Mouse (Mus musculus): ENCODE results near the gene Ankrd39. TPM values are rescaled to one million over a fixed set of nuclear protein-coding genes. Genes with fewer than 3 reads are reported as not detected.

The Ankrd39 gene
- total RNA-seq, 1 experiment from 2014 or later, result 12.2 TPM

DNA sequence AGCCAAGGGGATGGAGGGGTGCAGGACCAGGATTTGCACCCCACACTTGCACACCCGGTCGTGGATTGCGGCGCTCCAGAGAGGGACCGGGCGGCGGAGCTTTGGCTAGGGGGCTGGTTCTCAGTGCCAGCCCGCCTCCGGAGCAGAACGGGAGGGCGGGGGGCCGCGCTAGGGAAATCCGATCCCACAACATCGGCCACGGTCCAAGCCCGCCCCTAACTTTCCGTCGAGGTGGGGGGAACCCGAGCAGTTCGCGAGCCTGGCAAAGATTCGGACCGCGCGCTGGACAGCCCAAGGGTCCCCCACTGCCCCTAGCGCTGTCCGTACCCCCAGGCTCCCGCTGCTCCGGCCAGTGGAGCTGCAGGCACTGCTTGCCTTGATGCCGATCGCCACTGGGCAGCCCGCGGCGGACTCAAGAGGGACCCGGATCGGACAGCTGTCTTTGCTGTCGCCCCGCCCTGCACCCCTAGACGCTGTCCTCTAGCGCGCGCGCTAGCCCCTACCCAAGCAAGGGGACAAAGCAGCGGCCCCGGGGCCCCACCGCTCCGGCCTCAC is 10.3 kb upstream of the Ankrd39 start:
- ATAC-seq (ENCODE audit: extremely low read depth, insufficient number of reproducible peaks, low FRiP score, poor library complexity, severe bottlenecking), result no peak

GRCm38 (mm10) chr1:36556553-36557456 is 9.6 kb upstream of the Ankrd39 start:
- ATAC-seq (ENCODE audit: extremely low read depth, insufficient number of reproducible peaks, low FRiP score, poor library complexity, severe bottlenecking), result no peak; the same call in 1 of the 2 replicates

DNA sequence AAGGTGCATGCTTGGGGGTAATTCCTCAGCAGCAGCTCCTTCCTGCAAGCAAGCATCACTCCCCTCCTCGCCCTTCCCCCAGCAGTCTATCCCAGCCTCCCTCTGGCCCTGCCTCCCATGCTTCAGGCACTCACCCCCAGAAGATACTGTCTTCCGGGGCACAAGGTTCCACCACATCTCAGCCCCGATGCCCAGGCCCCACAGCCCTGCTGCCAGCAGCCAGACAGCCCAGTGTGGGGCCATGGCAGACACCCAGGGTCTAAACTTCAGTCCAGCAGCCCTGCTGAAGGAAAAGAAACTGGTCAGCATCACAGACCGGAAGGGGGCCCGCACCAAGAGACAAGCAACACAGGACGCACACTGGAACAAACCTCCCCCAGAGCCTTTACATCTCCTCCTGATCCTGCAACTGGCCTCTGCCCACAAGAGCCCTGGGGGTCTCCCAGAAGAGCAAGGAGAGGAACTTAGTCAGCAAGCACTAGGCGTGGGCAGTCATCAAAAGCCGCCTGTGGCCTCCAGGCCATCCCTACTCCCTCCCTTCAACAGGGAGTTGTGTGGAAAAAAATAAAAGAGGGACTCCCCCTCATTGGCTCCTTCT is 8.7 kb upstream of the Ankrd39 start:
- no peak for ATAC-seq (ENCODE audit: extremely low read depth, insufficient number of reproducible peaks, low FRiP score, poor library complexity, severe bottlenecking)

GRCm38 (mm10) chr1:36554633-36555399 is 7.6 kb upstream of the Ankrd39 start:
- ATAC-seq (ENCODE audit: extremely low read depth, insufficient number of reproducible peaks, low FRiP score, poor library complexity, severe bottlenecking), result no peak

DNA sequence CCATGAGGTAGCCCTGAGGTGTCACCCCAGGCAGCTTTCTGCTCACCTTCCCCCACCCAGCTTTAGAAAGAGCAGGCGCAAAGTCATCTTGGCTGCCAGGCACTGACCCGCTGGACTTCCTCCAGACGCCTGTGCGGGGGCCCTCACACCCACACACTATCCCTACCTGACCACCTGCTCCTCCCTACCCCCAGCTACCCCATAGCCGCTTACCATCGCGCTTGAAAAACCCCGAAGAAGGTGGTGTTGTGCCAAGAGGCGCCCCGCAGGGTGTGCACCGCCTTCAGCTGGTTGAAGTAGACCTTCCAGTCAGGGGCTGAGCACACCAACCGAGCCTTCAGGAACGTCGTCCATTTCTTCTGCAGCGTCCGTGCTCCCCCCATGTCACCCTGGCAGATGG is 5.3 kb upstream of the Ankrd39 start:
- no peak for ATAC-seq (ENCODE audit: extremely low read depth, insufficient number of reproducible peaks, low FRiP score, poor library complexity, severe bottlenecking)

GRCm38 (mm10) chr1:36551904-36552303 is 4.7 kb upstream of the Ankrd39 start:
- no peak for ATAC-seq (ENCODE audit: extremely low read depth, insufficient number of reproducible peaks, low FRiP score, poor library complexity, severe bottlenecking)

GRCm38 (mm10) chr1:36550075-36550863 is 3.0 kb upstream of the Ankrd39 start:
- no peak for ATAC-seq (ENCODE audit: extremely low read depth, insufficient number of reproducible peaks, low FRiP score, poor library complexity, severe bottlenecking)

DNA sequence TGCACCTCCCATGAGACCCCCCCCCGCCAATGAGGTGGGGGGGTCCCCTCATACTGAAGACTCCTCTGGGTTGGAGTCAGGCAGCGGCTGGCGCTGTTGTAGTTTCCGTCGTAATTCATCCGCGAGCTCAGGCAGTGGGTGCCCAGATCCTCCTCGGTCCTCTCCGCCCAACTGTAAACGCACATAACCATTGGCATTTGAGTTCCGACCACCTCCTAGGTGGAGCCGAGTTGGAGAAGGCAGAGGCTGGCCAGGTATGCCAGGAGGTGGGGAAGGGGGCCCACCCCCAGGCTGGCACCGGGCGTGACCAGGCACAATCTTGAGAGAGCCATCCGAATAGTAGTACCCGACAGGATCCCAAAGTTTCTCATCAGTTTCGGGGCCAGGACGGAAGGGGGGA is 2.2 kb upstream of the Ankrd39 start:
- no peak for ATAC-seq (ENCODE audit: extremely low read depth, insufficient number of reproducible peaks, low FRiP score, poor library complexity, severe bottlenecking)

DNA sequence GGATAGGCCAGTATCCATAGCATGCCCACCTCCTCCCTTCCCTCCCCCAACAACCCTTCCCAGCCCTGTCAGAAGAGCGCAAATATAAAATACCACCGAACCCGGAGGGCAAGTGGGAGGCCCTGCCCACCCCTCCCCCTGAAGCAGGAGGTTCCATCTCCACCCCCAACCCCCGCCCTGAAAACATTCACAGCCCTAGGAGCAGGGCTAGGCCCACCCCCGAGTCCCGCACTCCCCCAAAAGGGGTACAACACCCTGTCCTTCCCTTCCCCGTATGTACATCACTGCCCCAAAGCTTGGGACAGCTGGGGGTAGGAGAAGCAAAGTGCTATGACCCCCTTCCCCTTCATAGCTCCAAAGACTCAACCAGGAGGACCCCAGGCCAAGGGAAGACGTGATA is 1.5 kb upstream of the Ankrd39 start:
- no peak for ATAC-seq (ENCODE audit: extremely low read depth, insufficient number of reproducible peaks, low FRiP score, poor library complexity, severe bottlenecking)

GRCm38 (mm10) chr1:36547981-36548598 is 845 bp upstream of the Ankrd39 start:
- ATAC-seq (ENCODE audit: extremely low read depth, insufficient number of reproducible peaks, low FRiP score, poor library complexity, severe bottlenecking), result no peak

- ATAC-seq (ENCODE audit: extremely low read depth, insufficient number of reproducible peaks, low FRiP score, poor library complexity, severe bottlenecking), result no peak
Measured at GRCm38 (mm10) chr1:36545845-36546600, 1.2 kb downstream of the Ankrd39 start.

- no peak for ATAC-seq (ENCODE audit: extremely low read depth, insufficient number of reproducible peaks, low FRiP score, poor library complexity, severe bottlenecking)
Measured at GRCm38 (mm10) chr1:36545382-36545781, 1.9 kb downstream of the Ankrd39 start.

DNA sequence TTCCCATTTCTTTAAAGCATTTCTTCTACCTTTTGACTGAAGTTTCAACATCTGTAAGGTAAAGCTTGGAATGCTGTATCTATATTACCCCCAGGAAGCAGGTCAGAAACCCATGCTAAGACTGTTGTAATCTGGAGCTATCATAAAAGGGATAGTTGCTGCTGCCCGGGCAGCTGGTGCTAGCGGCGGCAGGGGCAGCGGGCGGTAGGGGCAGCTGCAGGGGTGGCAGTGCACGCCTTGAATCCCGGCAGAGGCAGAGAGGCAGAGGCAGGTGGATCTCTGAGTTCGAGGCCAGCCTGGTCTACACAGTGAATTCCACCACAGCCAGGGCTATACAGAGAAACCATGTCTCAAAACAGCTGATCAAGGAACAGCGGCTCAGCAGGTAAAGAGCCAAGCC is 4.3 kb downstream of the Ankrd39 start:
- ATAC-seq (ENCODE audit: extremely low read depth, insufficient number of reproducible peaks, low FRiP score, poor library complexity, severe bottlenecking), result no peak

DNA sequence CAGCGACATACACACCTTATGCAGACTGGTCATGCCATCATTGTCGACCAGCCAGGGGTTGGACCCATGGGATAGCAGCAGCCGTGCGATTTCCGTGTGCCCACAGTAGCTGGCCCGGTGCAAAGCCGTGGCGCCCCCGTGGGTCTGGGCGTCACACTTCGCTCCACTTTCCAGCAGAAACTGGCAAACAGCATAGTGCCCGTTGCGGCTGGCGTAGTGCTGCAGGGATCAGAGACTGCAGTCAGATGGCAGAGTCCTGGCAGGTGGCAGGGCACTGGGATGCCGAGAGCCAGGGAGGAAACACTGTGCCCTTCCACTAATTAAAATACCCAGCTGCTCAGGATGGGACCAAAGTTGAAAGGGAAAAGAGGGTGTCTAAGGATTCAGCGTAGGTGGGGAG is 5.4 kb downstream of the Ankrd39 start:
- no peak for ATAC-seq (ENCODE audit: extremely low read depth, insufficient number of reproducible peaks, low FRiP score, poor library complexity, severe bottlenecking)

DNA sequence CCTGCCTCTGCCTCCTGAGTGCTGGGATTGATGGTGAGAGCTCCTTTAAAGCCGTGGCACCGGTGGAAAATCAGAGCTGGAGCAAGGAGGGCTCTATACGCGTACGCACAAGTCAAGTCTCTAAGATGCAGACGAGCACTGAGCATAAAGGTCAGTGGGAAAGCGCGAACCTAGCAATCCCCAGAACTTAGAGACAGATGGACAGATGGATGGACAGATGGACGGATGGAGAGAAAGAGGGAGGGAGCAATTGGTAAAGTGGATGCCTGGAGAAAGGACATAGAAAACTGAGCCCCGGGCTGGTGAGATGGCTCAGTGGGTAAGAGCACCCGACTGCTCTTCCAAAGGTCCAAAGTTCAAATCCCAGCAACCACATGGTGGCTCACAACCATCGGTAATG is 6.4 kb downstream of the Ankrd39 start:
- ATAC-seq (ENCODE audit: extremely low read depth, insufficient number of reproducible peaks, low FRiP score, poor library complexity, severe bottlenecking), result no peak

DNA sequence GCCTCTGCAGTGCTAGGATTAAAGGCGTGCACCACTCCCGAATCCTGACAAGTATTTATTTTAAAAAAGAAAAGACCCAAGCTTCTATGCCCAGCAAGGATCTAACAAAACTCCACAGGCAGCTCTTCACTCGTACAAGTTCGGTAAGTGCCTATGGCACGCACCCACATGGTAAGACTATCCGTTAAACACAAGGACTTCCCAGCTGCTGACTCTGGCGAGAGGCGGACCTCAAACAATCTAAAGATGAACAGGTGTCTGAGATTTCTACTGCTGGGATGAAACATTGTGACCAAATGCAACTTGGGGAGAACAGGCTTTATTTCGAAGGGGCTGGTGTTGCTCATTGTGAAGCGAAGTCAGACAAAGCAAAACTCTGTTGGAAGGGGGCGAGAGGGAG is 7.1 kb downstream of the Ankrd39 start:
- ATAC-seq (ENCODE audit: extremely low read depth, insufficient number of reproducible peaks, low FRiP score, poor library complexity, severe bottlenecking), result no peak

DNA sequence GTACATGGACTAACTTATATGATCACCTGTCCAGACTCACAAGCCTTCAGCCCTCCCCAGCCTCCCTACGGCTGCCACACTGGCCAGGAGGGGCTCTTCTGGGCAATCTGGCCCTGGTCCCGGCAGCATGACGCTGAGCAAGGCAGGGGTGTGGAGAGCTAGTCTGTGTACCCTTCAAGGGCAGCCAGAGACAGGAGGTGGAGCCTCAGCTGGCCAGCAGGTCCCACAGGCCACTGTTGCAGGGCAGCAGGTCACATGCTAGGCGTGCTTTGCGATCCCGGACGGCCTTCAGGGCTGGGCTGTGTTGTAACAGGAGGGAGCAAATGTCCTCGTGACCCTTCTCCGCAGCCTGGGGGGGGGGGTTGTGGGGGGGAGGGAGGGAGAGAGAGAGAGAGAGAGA is 8.1 kb downstream of the Ankrd39 start, which contains the start of gene Gm42417:
Gene Gm42417 (minus strand): TSS at position 244 of the 400 bp plus-strand sequence.
- ATAC-seq (ENCODE audit: extremely low read depth, insufficient number of reproducible peaks, low FRiP score, poor library complexity, severe bottlenecking), result no peak

DNA sequence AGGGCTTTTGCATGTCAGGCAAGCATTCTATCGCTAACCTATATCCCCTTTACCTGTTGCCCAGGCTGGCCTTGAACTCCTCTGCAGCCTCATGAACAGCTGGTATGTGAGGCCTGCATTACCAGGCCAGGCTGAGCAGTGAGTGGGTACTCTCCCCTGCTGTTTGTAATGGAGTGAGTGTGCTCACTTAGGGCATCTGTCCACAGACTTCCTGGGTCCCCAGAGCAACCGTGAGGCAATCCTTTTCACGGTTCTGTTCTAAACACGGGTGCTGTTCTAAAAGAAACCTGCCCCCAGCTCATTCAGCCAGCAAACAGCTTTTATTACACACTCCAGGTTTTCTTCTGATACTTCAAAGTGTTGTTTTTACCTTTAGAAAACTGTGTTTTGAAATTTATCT is 8.5 kb downstream of the Ankrd39 start:
- ATAC-seq (ENCODE audit: extremely low read depth, insufficient number of reproducible peaks, low FRiP score, poor library complexity, severe bottlenecking), result no peak
